Mouse (Mus musculus): ENCODE data around the gene Klhl28. TPM values are rescaled to one million over a fixed set of nuclear protein-coding genes. Genes with fewer than 3 reads are reported as not detected.

Klhl28 gene
- 1 to 10 TPM; 9.6 to 10.0 TPM for total RNA-seq (2021)
- long read RNA-seq, experiment 1, full-length matches to known transcripts, result 1 of 3 reads
- long read RNA-seq, experiment 1, partial matches to known transcripts, result 0 of 3 reads
- long read RNA-seq, experiment 1, other reads (novel, unspliced or antisense), result 2 of 3 reads
- long read RNA-seq, experiment 2, full-length matches to known transcripts, result 2 of 2 reads
- long read RNA-seq, experiment 2, partial matches to known transcripts, result 0 of 2 reads
- long read RNA-seq, experiment 2, other reads (novel, unspliced or antisense), result 0 of 2 reads

DNA sequence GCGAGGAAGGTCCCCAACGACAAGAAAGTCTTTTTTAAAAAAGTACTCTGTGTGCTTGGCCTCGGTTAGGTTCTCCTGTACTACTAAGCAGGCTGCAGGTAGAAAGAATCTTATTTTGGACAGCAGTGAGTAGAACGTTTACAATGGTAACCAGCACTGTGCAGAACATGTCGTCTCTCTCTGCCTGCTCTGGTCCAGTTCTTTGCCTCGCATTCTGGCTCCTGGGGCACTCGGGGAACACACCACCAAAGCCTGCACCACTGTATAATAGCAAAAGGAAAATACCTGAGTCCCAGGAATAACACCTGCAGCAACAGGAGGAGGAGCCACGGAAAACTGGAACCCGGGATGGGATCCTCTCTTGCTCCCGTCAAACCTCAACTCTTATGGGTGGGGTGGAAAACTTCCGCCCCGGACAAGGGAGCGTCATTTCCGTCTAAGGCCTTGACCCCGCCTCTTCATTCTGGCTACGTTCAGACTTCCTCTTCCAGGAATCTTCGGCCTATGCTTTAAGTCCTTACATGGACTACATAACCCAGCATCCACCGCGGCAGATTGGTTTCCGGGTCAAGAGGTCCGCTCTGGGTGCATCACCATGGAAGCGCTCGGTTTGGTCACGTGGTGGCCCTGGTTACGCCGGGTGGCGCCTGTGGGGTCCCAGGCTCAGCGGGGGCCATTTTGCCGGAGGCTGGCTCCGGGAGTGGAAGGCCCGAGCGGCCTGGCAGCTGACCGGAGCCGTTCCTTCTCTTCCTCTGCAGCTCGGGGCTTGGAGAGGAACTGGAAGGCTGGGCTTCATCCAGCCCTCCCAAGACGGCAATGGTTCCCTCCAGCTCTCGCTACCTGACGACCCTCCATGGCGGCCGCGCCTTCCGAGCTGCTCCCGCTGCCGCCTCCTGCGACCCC, at the start of gene Klhl28, which contains the start of gene Togaram1:
Gene Klhl28, minus strand, starts transcription at position 411 of the 903 bp plus-strand sequence.
Gene Togaram1, plus strand, starts transcription at position 681 of the 903 bp plus-strand sequence.
- Histone ChIP-seq H3K27ac (peak within 1 kb of the TSS; percentile 94), H3K4me3 (peak within 1 kb of the TSS; percentile 80)
- intact Hi-C loops (cut with DNase I), result loop anchor here (5.0 to 10.0 kb wide), 3 partner anchors 72 to 209 kb away; partner anchors contain the start of genes Fkbp3, Mis18bp1 and Prpf39
- TF ChIP-seq CTCF (IDR thresholded peaks at IDR 0.05), result no peak
- peak; percentile 99 for DNase-seq

DNA sequence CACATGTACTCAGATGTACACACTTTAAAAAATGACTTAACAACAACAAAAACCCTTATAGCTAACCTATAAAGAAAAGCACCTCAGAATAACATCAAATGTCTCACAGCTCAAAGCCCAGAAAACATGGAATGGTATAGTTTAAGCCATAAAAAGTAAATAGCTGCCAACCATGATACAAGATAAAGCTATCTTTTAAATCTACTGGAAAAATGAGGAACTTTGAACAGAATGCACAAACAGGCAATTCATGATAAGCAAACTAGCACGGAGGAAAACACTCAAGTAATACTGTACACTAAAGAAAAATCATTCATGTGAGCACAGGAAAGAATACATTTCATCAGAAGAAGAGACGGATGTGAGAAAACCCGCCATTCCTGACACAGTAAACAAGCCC, 42.4 kb upstream of the Klhl28 start:
- H3K4me3 ChIP-seq, result no peak overlapping the region
- TF ChIP-seq CTCF (IDR thresholded peaks at IDR 0.05), result no peak
- no peak for DNase-seq
- intact Hi-C loops (cut with DNase I), result no loop called here
- no peak overlapping the region for H3K27ac ChIP-seq

DNA sequence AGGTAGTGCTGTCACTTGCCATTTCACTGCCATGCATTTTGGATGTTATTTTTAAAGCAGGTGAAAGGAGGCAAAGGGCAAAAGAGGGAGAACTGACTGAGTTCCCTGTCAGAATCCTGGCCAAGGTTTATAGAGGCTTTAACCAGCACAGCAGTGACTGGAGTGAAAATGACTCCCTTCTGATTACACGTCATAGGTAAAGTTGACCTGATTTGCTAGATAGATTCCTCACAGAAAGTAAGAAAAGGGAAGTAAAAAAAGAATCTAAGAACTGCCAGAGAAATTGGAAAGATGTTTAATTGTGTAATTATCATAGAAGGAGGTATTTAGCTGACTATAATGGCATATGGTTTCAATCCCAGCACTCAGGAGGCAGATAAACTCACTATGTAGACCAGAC, 12.2 kb upstream of the Klhl28 start:
- Histone ChIP-seq H3K4me3 (no peak overlapping the region), H3K27ac (peak overlapping the region; percentile 57)
- no peak for DNase-seq
- no peak for TF ChIP-seq CTCF (IDR thresholded peaks at IDR 0.05)
- intact Hi-C loops (cut with DNase I), result no loop called here

DNA sequence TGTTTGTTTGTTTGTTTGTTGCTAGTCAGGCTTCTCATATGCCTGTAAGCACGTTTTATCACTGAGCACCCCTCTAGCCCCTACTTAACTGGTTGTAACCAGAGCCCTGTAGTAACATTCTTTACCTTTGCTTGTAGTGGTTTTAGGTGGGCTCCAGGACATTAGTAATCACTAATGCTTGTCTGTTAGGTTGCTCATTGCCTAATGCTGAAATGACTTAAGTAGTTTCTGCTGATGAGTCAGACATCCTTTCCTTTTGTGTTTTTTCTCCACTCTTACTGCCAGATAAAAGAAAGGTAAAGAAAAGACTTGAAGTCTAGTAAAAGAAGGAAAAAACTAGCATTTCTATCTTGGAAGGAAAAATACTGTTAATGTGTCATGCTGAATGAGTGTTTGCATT, 10.9 kb upstream of the Klhl28 start:
- H3K27ac ChIP-seq, result peak overlapping the region; percentile 57
- intact Hi-C loops (cut with DNase I), result no loop called here
- DNase-seq, result no peak
- TF ChIP-seq CTCF (IDR thresholded peaks at IDR 0.05), result no peak
- no peak overlapping the region for H3K4me3 ChIP-seq

DNA sequence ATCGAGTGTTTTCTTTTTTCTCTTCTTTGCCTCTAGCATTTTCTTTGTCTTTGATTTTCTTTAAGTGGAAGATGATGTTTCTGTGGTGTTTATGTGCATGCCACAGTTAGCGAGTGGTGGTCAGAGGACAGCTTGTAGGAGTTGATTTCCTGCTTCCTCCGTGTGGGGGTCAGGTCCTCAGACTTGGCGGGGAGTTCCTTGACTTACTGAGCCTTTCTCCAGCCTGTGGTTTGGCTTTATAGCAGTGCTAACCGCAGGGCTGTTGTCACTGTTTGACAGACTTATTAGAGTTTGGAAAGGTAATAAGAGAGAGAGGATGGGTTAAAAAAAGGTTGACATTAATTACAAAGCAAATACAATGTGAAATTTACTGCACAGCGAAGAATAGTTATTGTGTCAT, 10.2 kb upstream of the Klhl28 start:
- Histone ChIP-seq H3K4me3 (peak overlapping the region; percentile 34), H3K27ac (peak overlapping the region; percentile 57)
- no peak for TF ChIP-seq CTCF (IDR thresholded peaks at IDR 0.05)
- intact Hi-C loops (cut with DNase I), result no loop called here
- no peak for DNase-seq

DNA sequence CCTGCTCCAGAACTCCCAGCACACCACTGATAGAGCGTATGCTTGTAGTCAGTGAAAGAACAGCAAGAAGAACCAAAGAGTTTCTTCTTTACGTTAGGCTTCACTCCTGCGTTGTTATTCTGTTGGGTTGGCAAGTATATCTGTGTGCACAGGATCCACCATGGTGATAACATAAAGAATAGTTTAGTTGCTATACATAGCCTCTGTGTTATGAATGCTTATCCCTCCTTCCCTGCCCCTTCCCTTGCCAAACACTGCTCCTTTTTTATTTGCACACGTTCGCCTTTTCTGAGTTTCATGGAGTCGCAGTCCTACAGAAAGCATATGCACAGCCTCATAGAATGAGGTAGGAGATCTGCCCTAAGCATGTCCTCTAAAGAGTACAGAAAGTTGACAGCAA, 6.7 kb upstream of the Klhl28 start:
- no peak for DNase-seq
- TF ChIP-seq CTCF (IDR thresholded peaks at IDR 0.05), result no peak
- Histone ChIP-seq H3K4me3 (no peak overlapping the region), H3K27ac (no peak overlapping the region)
- intact Hi-C loops (cut with DNase I), result no loop called here

DNA sequence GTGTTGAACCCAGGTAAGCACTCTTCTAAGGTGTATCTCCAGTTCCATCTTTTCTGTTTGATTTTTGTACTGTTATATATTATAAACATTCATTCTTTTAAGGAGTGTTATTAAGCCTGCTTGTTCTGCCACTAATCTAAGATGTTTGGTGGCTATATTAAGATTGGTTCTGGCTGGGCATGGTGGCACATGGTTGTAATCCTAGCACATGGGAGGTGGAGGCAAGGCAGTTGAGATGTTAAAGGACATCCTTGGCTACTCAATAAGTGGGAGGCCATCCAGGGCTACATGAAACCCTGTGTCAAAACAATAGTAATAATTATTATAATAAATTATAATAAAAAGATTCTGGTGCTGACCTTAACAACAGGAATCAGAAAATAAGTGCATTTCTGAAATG, 6.1 kb upstream of the Klhl28 start:
- Histone ChIP-seq H3K4me3 (no peak overlapping the region), H3K27ac (peak overlapping the region; percentile 9; the same call in 1 of the 2 replicates)
- TF ChIP-seq CTCF (IDR thresholded peaks at IDR 0.05), result no peak
- intact Hi-C loops (cut with DNase I), result no loop called here
- DNase-seq, result no peak

DNA sequence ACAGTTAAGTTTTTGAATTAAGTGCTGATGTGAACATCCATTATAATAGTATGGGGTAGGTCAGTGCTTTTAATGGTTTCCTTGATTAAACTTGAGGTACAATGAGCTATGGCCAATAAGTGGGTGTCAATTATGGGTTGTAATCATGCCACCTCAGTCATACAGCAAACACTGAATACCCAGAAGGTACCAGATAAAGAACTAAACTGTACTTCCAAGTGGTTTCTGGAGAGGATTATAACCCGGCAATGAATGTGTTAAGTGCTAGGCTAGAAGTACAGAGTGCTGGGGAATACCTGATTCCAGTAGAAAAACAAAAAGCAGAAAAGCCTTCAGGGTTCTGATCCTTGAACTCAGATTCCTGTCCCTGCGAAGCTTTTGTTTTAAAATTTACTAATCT, 2.7 kb upstream of the Klhl28 start:
- H3K27ac ChIP-seq, result peak overlapping the region; percentile 91
- peak overlapping the region; percentile 80 for H3K4me3 ChIP-seq
- no peak for TF ChIP-seq CTCF (IDR thresholded peaks at IDR 0.05)
- DNase-seq, result no peak
- intact Hi-C loops (cut with DNase I), result loop anchor here (5.0 to 10.0 kb wide), 3 partner anchors 69 to 207 kb away; partner anchors contain the start of genes Fkbp3, Mis18bp1 and Prpf39

DNA sequence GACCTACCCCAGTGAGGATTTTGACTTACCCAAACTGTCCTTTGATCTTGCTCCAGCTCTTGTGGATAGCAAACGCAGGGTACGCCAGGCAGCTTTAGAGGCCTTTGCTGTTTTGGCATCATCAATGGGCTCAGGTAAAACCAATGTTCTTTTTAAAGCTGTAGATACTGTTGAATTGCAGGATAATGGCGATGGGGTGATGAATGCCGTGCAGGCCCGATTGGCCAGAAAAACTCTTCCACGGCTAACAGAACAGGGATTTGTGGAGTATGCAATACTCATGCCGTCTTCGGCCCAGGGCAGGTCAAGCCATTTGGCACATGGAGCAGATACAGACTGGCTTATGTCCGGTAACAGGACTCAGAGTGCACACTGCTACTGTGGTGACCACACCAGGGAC, 2.1 kb upstream of the Klhl28 start:
- peak overlapping the region; percentile 91 for H3K27ac ChIP-seq
- peak; percentile 42 for DNase-seq
- H3K4me3 ChIP-seq, result peak overlapping the region; percentile 80
- intact Hi-C loops (cut with DNase I), result loop anchor here (5.0 to 10.0 kb wide), 3 partner anchors 70 to 207 kb away; partner anchors contain the start of genes Fkbp3, Mis18bp1 and Prpf39
- no peak for TF ChIP-seq CTCF (IDR thresholded peaks at IDR 0.05)

DNA sequence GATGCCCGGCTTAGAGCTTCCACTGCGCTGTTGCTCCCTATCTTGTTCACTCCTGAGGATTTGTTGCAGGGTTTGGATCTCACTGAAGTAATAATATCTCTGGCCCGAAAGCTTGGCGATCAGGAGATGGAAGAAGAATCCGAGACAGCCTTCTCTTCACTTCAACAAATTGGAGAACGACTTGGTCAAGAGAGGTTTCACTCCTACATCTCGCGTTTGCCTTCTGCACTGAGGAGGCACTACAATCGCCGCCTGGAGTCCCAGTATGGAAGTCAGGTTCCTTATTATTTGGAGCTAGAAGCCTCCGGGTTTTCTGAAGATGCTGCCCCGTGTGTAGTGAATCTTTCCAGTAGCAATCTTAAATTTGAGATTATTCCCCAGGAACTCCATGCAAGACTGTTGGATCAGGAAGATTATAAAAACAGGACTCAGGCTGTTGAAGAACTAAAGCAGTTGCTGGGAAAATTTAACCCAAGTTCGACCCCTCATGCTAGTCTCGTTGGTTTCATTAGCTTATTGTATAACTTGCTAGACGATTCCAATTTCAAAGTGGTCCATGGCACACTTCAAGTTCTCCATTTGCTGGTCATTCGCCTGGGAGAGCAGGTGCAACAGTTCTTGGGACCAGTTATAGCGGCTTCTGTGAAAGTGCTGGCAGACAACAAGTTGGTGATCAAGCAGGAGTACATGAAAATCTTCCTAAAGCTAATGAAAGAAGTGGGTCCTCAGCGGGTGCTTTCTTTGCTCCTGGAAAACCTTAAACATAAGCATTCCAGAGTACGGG, 1.5 kb upstream of the Klhl28 start:
- H3K4me3 ChIP-seq, result peak overlapping the region; percentile 80
- intact Hi-C loops (cut with DNase I), result loop anchor here (5.0 to 10.0 kb wide), 3 partner anchors 70 to 208 kb away; partner anchors contain the start of genes Fkbp3, Mis18bp1 and Prpf39
- DNase-seq, result no peak
- peak overlapping the region; percentile 91 for H3K27ac ChIP-seq
- TF ChIP-seq CTCF (IDR thresholded peaks at IDR 0.05), result no peak

DNA sequence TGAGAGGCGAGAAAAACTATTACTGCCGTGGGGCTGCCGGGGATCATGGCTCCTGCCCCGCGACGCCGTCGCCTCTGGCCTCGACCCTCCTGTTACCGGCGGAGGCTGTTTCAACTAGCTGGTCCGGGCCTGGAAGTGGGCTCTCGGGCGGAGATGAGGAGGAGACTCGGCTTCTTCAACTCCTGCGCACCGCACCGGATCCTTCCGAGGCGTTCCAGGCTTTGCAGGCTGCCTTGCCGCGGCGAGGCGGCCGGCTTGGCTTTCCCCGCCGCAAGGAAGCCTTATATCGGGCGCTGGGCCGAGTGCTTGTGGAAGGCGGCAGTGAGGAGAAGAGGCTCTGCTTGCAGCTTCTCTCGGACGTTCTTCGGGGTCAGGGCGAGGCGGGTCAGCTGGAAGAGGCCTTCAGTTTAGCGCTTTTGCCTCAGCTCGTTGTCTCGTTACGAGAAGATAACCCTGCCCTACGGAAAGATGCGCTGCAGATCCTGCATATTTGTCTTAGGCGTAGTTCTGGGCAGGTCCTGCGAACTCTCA, 832 bp upstream of the Klhl28 start:
- DNase-seq, result peak; percentile 62
- TF ChIP-seq CTCF (IDR thresholded peaks at IDR 0.05), result no peak
- intact Hi-C loops (cut with DNase I), result loop anchor here (5.0 to 10.0 kb wide), 3 partner anchors 71 to 209 kb away; partner anchors contain the start of genes Fkbp3, Mis18bp1 and Prpf39
- Histone ChIP-seq H3K4me3 (peak overlapping the region; percentile 80), H3K27ac (peak overlapping the region; percentile 91)

DNA sequence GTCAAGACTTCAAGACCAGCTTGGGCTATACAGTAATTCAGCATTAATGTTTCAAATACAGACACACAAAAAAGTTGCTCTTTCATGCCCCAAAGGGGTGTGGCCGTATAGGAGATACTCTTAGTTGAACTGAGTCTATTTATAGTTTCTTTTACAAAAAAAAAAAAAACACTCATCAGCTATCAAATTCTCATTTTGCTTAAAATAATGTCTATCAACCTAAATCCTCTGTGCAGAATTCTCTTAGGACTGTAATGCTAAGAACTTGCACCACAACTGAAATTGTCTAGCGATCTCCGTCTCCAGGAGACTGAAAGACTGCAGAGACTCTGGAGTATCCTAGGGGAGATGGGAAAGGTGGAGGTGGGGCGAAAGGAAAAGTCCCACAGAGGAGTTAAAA, 774 bp downstream of the Klhl28 start:
- no peak for TF ChIP-seq CTCF (IDR thresholded peaks at IDR 0.05)
- Histone ChIP-seq H3K4me3 (peak overlapping the region; percentile 80), H3K27ac (peak overlapping the region; percentile 94)
- DNase-seq, result no peak
- intact Hi-C loops (cut with DNase I), result loop anchor here (10.0 kb wide), 1 partner anchor 210 kb away; the partner anchor contains the start of gene Mis18bp1

Measured in gastrocnemius, adult 2 months (tissue).